Mouse (Mus musculus): ENCODE measurements around the gene Castor2. TPM values are rescaled to one million over a fixed set of nuclear protein-coding genes. Genes with fewer than 3 reads are reported as not detected.

Gene Castor2
- total and polyA plus RNA-seq, 3 experiments: 0.46 to 1.4 TPM; not detected in 1

DNA sequence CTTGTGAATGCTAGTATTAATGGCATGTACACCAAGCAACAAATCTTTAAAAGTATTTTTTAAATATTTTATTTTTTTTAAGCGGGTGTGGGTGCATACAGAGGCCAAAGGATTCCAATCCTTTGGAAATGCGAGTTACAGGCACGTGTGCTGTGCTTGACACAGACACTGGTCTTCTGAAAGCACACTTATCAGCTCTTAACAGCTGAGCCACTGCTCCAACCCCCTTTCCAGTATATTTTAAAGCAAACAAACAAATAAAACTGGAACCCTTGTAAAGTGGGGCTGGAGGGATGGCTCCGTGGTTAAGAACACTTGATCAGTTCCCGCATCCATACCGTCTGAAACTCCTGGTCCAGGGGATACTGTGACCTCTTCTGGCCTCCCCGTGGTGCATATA is 83.7 kb downstream of the Castor2 start:
- DNase-seq (ENCODE audit: low read depth, low spot score): peak; percentile 64

DNA sequence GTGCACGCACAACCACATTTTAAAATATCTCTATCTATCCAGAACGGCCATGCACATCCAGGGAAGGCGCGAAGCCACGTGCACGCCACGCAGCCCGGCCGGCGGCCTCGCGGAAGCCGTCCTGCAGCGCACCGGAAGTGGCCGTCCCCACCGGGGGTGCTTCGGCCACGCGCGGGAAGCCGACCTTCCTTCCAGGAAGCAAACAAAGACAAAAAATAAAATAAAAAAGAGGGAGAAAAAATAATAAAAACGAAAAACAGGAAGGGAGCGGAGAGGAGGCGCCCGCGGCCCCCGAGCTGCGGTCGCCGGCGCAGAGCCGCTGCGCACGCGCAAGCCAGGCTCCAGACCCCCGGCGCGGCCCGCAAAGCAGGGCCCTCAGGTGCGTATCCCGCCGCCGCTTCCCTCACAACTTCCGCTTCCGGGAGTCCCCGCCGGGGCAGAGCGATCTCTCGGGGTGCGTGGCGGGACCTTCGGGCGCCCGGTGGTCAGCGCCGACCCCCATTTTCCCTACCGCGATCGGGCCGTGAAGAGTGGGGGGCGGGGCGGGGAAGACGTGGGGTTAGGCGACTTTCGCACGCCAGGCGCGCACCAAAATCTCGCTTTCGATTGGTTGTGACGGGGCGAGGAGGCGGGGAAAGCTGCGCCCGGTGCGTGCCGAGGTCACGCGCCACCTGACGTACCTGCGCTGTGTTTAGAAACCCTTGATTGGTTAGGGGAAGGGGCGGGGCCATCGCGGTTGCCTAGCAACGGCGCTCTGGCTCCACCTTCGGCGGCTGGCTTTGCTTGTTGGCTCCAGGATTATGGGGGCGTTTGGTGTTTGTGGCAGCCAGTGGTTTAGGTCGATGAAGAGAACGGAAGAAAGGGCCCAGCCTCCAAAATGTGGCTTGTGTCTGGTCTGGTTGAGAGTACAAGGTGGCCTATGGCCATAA is 84.6 kb downstream of the Castor2 start, which contains the start of gene Gtf2ird2:
Gene Gtf2ird2 (plus strand): TSS at position 140 of the 929 bp plus-strand sequence.
- peak; percentile 99 for DNase-seq (ENCODE audit: low read depth, low spot score)
- Histone ChIP-seq H3K36me3 (ENCODE audit: control insufficient read depth in 1 of 2, insufficient read depth in 2 of 2, low read length in 2 of 2) (peaks cover 0 to 12% of the 10 kb centered on the region in 2 experiments; a peak in 2 of 4 replicates), H3K9me3 (replicated peaks; ENCODE audit: insufficient read depth, low read length) (no peaks in the 10 kb centered on the region), H3K27ac (ENCODE audit: control insufficient read depth, low read depth, low read length) (peak within 1 kb of the TSS; percentile 83), H3K27me3 (ENCODE audit: control insufficient read depth in 1 of 2, insufficient read depth in 2 of 2, low read length in 2 of 2) (no peaks in the 10 kb centered on the region), H3K4me3 (ENCODE audit: control insufficient read depth in 1 of 2, insufficient read depth in 1 of 2, low read depth in 2 of 2, low read length in 2 of 2) (peak within 1 kb of the TSS; percentile 72 to 82), H3K9ac (ENCODE audit: control insufficient read depth, low read depth, low read length, poor library complexity, severe bottlenecking) (peak within 1 kb of the TSS; percentile 97), H3K4me1 (ENCODE audit: control insufficient read depth in 1 of 2, insufficient read depth in 2 of 2, low read length in 2 of 2) (peaks cover 2 to 15% of the 10 kb centered on the region in 2 experiments; a peak in 2 of 4 replicates), H3K79me2 (ENCODE audit: control insufficient read depth, insufficient read depth, low read length, poor library complexity) (peaks cover 9% of the 10 kb centered on the region)
- no peak for TF ChIP-seq RAD21 (IDR thresholded peaks at IDR 0.05; ENCODE audit: low read depth, low read length)
- peak; percentile 83 for TF ChIP-seq NRF1 (IDR thresholded peaks at IDR 0.05; ENCODE audit: insufficient read depth, low read depth, low read length, poor library complexity, severe bottlenecking)
- peak; percentile 95 for TF ChIP-seq USF1 (IDR thresholded peaks at IDR 0.05; ENCODE audit: low read depth, low read length)
- peak; percentile 8; the same call in 1 of the 2 replicates for TF ChIP-seq POLR2AphosphoS2 (IDR thresholded peaks at IDR 0.05; ENCODE audit: low read length)
- no peak for TF ChIP-seq ZKSCAN1 (IDR thresholded peaks at IDR 0.05; ENCODE audit: low read depth, low read length)
- TF ChIP-seq GATA1 (IDR thresholded peaks at IDR 0.05; ENCODE audit: low read depth, low read length): no peak
- no peak for TF ChIP-seq POLR2AphosphoS5 (IDR thresholded peaks at IDR 0.05; ENCODE audit: borderline replicate concordance, low read depth, low read length)
- TF ChIP-seq MAFK (IDR thresholded peaks at IDR 0.05; ENCODE audit: borderline replicate concordance, low read depth, low read length): no peak
- TF ChIP-seq MAX (IDR thresholded peaks at IDR 0.05; ENCODE audit: low read length): peak; percentile 99
- TF ChIP-seq EP300 (IDR thresholded peaks at IDR 0.05; ENCODE audit: low read depth in 1 of 2, low read length in 2 of 2): no peak
- TF ChIP-seq CHD2 (IDR thresholded peaks at IDR 0.05; ENCODE audit: low read length): no peak
- TF ChIP-seq ZMIZ1 (IDR thresholded peaks at IDR 0.05; ENCODE audit: low read depth, low read length): 0 out of 2 replicates have a peak, but pooled peaks have one; percentile 70
- no peak for TF ChIP-seq RCOR1 (IDR thresholded peaks at IDR 0.05; ENCODE audit: low read depth, low read length)
- peak; percentile 94 for TF ChIP-seq MXI1 (IDR thresholded peaks at IDR 0.05; ENCODE audit: low read depth, low read length)
- no peak for TF ChIP-seq MYB (IDR thresholded peaks at IDR 0.05; ENCODE audit: low read depth, low read length)
- TF ChIP-seq KAT2A (conservative IDR thresholded peaks at IDR 0.05; ENCODE audit: low read depth, low read length): no peak; the same call in 1 of the 2 replicates
- TF ChIP-seq CTCF (IDR thresholded peaks at IDR 0.05 in 2 of 3, conservative IDR thresholded peaks at IDR 0.05 in 1 of 3; ENCODE audit: control insufficient read depth in 1 of 3, insufficient read depth in 1 of 3, low read depth in 2 of 3, low read length in 3 of 3, poor library complexity in 1 of 3, severe bottlenecking in 1 of 3): no peak

More for the DNA sequence above, 83.7 kb downstream of the Castor2 start:
- Histone ChIP-seq H3K27ac (ENCODE audit: control insufficient read depth, low read depth, low read length) (peak overlapping the region; percentile 83), H3K9me3 (replicated peaks; ENCODE audit: insufficient read depth, low read length) (no peaks in the 10 kb centered on the region), H3K4me1 (ENCODE audit: control insufficient read depth in 1 of 2, insufficient read depth in 2 of 2, low read length in 2 of 2) (peaks cover 2 to 15% of the 10 kb centered on the region in 2 experiments; a peak in 2 of 4 replicates), H3K36me3 (ENCODE audit: control insufficient read depth in 1 of 2, insufficient read depth in 2 of 2, low read length in 2 of 2) (peaks cover 0 to 12% of the 10 kb centered on the region in 2 experiments; a peak in 2 of 4 replicates), H3K9ac (ENCODE audit: control insufficient read depth, low read depth, low read length, poor library complexity, severe bottlenecking) (peak overlapping the region; percentile 97), H3K27me3 (ENCODE audit: control insufficient read depth in 1 of 2, insufficient read depth in 2 of 2, low read length in 2 of 2) (no peaks in the 10 kb centered on the region), H3K79me2 (ENCODE audit: control insufficient read depth, insufficient read depth, low read length, poor library complexity) (peaks cover 9% of the 10 kb centered on the region), H3K4me3 (ENCODE audit: control insufficient read depth in 1 of 2, insufficient read depth in 1 of 2, low read depth in 2 of 2, low read length in 2 of 2) (peak overlapping the region; percentile 72 to 82)
- TF ChIP-seq TAL1 (IDR thresholded peaks at IDR 0.05; ENCODE audit: low read length) (peak; percentile 67), ZMIZ1 (IDR thresholded peaks at IDR 0.05; ENCODE audit: low read depth, low read length) (peak; percentile 65), SMC3 (IDR thresholded peaks at IDR 0.05; ENCODE audit: low read depth, low read length) (0 out of 2 replicates have a peak, but pooled peaks have one; percentile 5), NELFE (IDR thresholded peaks at IDR 0.05; ENCODE audit: low read depth, low read length) (peak; percentile 29; the same call in 1 of the 2 replicates), ZNF384 (IDR thresholded peaks at IDR 0.05; ENCODE audit: low read depth, low read length) (no peak), ETS1 (IDR thresholded peaks at IDR 0.05; ENCODE audit: low read depth, low read length) (peak; percentile 82), MYB (IDR thresholded peaks at IDR 0.05; ENCODE audit: low read depth, low read length) (no peak), ELF1 (IDR thresholded peaks at IDR 0.05; ENCODE audit: low read depth, low read length) (no peak), GATA1 (IDR thresholded peaks at IDR 0.05; ENCODE audit: low read depth, low read length) (peak; percentile 48; the same call in 1 of the 2 replicates), JUND (IDR thresholded peaks at IDR 0.05; ENCODE audit: low read depth, low read length) (0 out of 2 replicates have a peak, but pooled peaks have one; percentile 44), MXI1 (IDR thresholded peaks at IDR 0.05; ENCODE audit: low read depth, low read length) (peak; percentile 89; the same call in 1 of the 2 replicates), CHD2 (IDR thresholded peaks at IDR 0.05; ENCODE audit: low read length) (no peak), KAT2A (conservative IDR thresholded peaks at IDR 0.05; ENCODE audit: low read depth, low read length) (no peak), MAFK (IDR thresholded peaks at IDR 0.05; ENCODE audit: borderline replicate concordance, low read depth, low read length) (no peak), ZC3H11A (IDR thresholded peaks at IDR 0.05; ENCODE audit: low read depth, low read length) (0 out of 2 replicates have a peak, but pooled peaks have one; percentile 5), EP300 (IDR thresholded peaks at IDR 0.05; ENCODE audit: low read depth in 1 of 2, low read length in 2 of 2) (peak; percentile 50 to 61), E2F4 (IDR thresholded peaks at IDR 0.05; ENCODE audit: borderline replicate concordance, low read depth, low read length) (no peak), MAX (IDR thresholded peaks at IDR 0.05; ENCODE audit: low read length) (peak; percentile 76), SIN3A (IDR thresholded peaks at IDR 0.05; ENCODE audit: low read length) (peak; percentile 85), MYC (IDR thresholded peaks at IDR 0.05; ENCODE audit: low read depth, low read length) (peak; percentile 85; the same call in 1 of the 2 replicates), CTCF (IDR thresholded peaks at IDR 0.05 in 2 of 3, conservative IDR thresholded peaks at IDR 0.05 in 1 of 3; ENCODE audit: control insufficient read depth in 1 of 3, insufficient read depth in 1 of 3, low read depth in 2 of 3, low read length in 3 of 3, poor library complexity in 1 of 3, severe bottlenecking in 1 of 3) (no peak), CHD1 (IDR thresholded peaks at IDR 0.05; ENCODE audit: low read depth, low read length) (peak; percentile 84; the same call in 1 of the 2 replicates), BHLHE40 (IDR thresholded peaks at IDR 0.05; ENCODE audit: borderline replicate concordance, low read depth, low read length) (peak; percentile 88), HCFC1 (IDR thresholded peaks at IDR 0.05; ENCODE audit: low read depth, low read length) (no peak), RAD21 (IDR thresholded peaks at IDR 0.05; ENCODE audit: low read depth, low read length) (no peak), POLR2AphosphoS2 (IDR thresholded peaks at IDR 0.05; ENCODE audit: low read length) (no peak; the same call in 1 of the 2 replicates), TCF12 (IDR thresholded peaks at IDR 0.05; ENCODE audit: low read depth, low read length) (peak; percentile 33; the same call in 1 of the 2 replicates), RCOR1 (IDR thresholded peaks at IDR 0.05; ENCODE audit: low read depth, low read length) (no peak), USF1 (IDR thresholded peaks at IDR 0.05; ENCODE audit: low read depth, low read length) (peak; percentile 55; the same call in 1 of the 2 replicates)
